Mouse (Mus musculus): Measurements from ENCODE around the gene Masp1. TPM values are rescaled to one million over a fixed set of nuclear protein-coding genes. Genes with fewer than 3 reads are reported as not detected.
A peak's percentile ranks its signal among the peaks of the same experiment; 100 is the strongest.

Masp1 gene
- polyA plus RNA-seq, 1 experiment from 2014 or later, result 0.26 TPM

DNA sequence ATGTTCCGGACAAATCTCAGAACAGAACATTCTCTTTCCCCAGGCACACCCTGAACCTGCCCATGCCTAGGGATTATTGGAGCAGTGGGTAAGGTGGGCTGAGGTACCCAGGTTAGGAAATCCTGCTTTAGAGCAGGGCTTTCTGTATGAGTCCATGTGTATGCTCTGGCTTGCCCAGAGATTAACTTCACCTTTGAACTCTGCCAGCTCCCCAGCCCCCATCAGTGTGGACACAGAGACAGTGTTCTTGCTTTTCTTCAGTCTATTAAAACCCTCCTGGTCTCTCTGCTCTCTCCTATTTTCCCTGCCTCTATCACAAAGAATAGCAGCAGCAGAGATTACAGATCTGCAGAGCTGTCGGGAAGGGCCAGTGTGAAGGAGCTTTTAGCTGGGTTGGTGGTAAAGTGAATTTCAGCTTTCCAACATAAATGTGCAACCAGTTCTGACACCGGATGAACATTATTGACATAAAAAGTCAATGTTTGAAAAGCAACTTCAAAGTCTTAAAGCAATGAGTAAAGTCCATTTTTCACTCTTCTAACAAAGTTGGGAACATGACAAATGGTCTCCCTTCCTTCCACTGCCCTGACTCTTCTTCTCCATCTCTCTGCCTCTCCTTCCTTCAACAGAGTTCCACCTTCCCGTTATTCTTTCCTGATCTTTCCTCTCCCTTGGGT, 56.8 kb downstream of the Masp1 start:
- no peak for DNase-seq (ENCODE audit: low spot score)

DNA sequence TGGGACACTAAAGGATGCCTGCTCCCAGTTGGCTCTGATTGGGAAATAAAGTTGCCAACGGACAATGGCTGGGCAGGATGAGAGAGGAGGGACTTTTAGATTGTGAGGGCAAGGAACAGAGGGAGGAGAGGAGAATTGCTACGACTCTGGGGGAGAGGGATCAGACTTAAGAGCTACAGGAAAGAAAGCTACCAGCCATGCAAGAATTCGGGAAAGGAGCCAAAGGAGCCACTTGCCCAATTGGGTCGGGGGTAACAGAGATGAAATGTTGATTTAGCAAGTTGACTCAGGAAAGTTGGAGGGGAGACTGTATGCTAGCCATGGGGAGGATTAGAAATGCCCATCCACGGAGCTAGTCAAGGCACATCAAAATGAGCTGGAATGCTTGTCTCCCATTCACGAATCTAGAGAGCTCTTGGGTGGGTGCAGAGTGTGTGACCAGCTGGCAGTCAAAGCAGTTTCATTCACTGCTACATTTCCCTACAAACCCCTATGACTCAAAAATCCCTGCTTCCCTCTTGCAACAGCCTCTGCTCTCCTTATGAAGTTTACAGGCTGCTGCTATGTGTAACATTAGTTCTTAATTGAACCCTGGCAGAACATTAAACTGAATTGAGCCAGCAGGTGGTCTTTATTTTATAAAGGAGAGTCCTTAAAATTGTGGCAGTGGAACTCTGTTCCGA, 61.6 kb downstream of the Masp1 start:
- no peak for DNase-seq (ENCODE audit: low spot score)

DNA sequence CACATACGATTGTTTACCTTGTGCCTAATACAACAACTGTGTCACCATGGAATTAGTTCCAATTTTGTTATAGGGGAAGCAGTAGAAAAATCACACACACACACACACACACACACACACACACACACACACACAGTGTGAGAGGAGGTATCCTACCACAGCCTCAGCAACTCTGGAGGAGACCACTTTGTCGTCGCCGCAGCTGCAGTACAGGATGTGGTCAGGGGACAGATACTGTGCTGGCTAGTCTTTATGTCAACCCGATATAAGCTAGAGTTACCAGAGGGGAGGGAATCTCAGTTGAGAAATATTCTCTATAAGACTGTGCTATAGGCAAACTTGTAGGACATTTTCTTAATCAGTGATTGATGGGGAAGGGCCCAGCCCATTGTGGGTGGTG, 63.3 kb downstream of the Masp1 start:
- peak; percentile 32 for DNase-seq (ENCODE audit: low spot score)

DNA sequence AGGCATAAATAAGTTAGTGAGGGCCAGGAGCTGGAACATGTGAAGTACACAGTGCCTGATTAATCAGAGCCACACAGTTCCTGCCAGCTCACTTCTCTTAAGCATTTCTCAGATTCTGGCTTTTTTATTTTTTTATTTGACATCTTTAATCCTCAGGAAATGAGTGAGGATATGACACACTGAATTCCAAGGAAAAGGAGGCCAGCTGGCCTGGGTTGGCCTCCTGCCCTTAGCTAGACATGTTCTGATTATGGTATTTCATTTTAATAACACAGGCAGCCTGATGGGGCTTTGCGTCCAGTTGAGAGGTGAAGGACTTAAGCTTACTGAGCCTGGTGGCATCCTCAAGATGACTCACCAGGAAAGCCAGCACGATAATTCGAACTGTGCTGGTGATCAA, 64.1 kb downstream of the Masp1 start:
- no peak for DNase-seq (ENCODE audit: low spot score)

DNA sequence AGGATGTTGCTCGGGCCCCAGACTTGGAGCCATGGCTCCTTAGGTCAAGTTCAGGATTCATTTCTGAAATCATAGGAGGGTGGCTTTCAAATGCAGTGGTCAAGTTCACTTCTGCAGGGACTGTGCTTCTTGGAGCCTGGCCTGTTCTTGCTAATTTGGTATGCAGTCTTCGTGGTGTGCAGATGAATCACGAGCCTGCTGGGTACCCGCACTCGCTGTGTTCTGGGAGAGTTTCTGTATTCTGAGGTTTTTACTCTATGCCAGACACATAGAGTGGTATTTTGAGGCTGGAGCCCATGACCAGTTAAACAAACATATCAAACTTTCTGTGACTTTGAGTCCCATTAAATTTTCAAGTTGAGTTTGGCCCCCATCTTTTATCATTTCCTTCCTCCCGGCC, 66.2 kb downstream of the Masp1 start:
- no peak for DNase-seq (ENCODE audit: low spot score)

DNA sequence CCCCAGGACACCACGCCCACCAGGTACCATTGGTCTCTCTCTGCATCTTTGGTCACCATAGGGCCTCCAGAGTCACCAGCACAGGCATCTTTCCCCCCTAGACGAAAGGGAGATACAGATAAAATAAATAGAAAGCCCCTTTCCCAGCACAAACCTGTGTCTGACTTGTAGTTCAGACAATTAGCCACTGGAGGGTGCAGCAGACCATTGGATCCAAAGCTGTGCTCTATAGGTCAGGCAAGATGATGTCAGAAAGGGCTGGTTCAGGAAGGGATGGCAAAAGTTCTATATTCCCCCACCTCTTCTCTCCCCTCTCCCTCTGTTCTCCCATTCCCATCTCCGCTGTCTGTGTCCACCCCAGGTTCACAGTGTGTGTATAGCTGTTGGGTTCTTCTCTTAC, 68.1 kb downstream of the Masp1 start:
- DNase-seq (ENCODE audit: low spot score), result peak; percentile 52

DNA sequence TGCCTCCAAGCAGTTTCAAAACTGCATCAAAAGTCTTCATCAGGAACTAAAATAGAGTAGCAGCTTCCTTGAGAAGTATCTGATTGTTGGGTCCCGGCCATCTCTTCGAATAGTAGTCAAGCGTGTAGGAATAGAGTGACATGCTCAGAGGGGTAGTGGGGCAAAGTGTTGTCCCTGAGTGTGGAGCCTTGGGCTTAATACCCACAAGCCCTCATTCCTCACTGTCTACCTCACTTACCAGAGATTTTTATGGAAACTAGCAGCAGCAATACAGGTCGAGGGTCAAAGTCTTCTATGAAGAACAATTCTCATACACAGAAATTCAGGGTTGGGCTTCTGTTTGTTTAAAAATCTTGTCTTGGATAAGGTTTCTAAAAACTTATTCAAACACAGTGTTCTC, 69.8 kb downstream of the Masp1 start:
- DNase-seq (ENCODE audit: low spot score), result no peak

DNA sequence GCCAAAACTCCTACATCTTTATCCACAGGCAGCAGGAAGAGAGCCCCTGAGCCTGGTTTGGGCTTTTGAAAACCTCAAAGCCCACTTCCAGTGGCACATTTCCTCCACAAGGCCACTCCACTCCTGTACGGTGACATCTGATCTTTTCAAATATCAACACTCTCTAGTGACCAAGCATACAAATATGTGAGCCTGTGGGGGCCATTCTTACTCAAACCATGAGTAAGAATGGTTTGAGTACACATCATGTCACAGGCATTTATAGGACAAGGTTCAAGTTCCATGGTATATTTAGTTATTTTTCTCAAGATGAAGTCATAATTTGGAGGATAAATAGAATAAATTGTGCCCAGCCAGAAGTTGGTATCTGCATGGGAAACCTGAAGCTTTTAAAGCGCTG, 70.7 kb downstream of the Masp1 start:
- no peak for DNase-seq (ENCODE audit: low spot score)

DNA sequence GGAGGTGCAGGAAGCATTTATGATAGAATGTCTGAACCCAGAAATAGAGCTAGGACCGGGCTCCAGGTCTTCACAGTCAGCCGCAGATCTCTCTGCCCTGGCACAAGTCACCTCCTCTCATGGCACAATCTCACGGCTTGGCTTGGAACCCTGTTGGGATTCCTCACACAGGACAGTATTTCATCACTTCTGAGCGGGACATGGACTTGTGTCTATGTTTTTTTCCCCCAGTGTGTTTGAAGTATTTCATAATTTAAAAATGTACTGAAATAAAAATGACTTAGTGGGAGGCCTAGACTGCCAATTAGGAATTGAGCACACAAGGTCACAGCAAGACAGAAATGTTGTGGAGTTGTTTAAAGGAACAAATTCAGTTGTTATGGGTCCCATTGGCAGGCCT, 76.4 kb downstream of the Masp1 start:
- DNase-seq (ENCODE audit: low spot score), result no peak

DNA sequence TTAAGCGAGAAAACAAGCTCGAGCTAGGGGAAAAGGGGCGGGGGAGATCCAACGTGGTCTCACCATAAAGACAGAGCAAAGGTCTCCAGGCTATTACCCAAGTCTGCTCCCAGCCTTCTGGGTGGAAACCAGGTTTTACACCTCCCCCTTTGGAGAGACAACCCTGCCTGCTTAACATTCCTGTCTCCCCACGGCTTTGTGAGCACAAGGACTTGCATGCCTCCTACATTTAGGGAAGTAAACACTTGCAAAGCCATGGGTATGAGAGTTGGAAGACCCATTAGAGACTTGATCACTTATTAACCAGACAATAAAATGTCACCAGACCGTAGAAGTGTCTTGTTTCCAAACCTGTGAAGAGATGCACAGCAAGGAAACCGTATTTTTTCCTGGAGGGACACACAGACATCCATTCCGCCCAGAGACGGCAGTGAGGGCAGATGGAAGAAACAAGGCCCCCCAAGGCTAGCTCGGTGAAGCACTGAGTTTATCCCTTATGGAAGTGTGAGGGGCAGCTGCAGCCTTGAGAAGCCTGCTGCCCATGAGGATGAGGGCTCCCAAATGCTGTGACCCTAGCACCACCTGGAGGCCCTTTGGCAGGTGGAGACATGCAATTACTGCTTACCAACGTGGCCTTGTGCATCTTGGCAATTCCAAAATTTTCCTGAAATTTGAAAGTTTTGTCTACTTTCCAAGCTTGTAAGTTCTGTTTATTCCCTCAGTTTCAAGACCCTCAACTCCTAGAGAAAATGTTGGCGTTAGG, 83.0 kb downstream of the Masp1 start:
- peak; percentile 27 for DNase-seq (ENCODE audit: low spot score)

DNA sequence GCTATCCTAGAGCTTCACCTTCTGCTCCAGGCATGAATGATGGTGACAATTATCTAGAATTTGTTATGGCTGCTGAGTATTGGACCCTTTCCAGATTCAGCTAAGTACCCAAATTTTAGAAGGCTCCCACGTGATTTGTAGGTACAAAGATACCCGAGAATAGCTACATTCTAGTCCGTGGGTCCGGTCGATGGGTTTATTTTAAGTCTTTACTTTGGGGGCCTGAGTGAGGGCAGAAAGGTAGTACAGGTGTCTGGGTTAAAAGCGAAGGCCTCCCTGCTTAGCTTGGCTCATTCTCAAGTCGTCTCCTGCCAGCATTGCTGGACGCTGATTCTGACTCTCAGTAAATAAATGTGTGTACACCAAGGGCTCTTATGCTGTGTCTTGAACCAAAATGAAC, 90.6 kb downstream of the Masp1 start:
- no peak for DNase-seq (ENCODE audit: low spot score)

DNA sequence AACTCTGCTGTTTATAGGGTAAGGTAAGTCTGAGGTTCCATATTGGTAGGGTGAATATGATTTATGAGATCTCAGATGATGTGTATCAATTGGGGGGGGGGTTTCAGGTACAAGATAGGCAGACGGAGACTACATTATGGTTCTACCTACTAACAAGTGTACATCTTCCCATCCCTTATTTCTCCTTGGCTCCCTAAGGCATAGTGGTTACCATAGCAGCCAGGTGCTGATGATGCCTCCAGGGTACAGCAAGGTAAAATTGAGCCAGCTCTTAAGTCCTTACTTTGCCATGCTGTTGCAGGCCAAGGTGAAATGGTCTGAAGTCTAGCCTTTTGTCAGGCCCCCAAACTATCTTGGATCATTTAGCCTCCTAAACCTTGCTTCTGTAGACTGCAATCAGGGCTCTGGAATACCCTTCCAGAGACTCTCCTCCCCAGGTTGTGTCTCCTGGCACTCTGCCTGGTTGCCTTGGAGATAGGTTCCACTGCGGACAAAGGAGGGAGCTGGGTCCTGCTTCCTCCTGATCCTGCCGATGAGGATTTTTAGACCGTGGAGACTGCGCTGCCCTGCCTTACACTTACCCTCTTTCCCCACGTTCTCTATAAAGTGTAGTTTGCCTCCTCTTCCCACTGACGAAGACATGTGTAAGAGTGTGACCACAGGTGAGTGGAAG, 91.8 kb downstream of the Masp1 start, which contains the start of gene Rtp1:
Gene Rtp1, plus strand, starts transcription at position 487 of the 673 bp plus-strand sequence.
- DNase-seq (ENCODE audit: low spot score), result no peak

DNA sequence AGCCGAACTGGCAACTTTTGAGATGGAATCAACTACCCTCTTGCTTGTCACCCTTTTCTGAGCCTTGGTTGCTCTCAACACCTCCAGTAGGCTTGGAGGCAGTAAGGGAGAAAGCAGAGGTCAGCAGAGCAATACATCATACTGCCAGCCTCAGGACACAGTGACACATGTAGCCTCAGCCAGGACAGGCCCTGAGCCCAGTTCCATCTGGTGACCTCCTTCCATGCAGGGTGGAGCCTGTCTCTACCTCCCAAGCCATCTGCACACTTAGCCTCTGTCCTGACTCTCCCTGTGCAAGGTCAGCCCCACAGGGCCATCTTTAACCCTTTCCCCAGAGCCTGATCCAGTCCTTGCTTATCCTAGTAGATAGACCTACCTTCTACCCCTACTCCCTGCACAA, 92.9 kb downstream of the Masp1 start:
- no peak for DNase-seq (ENCODE audit: low spot score)

DNA sequence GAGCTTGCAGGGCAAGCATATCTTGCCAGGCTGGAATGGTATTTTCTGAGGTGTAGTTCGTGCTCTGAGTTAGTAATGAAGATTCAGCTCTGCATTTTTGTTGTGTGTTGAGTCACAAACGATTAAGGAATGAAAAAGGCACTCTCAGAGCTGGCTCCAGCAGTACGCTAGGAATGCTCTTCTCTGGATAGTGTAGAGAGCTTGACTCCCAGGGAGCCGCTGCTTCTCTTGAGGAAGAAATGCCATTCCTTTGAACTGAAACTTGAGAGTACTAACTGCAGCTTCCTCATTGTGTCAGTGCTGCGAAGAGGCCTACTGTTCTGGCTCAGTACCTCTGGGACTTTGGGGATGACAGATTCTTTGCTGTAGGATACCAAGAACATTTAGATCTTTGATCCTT, 96.8 kb downstream of the Masp1 start:
- no peak for DNase-seq (ENCODE audit: low spot score)

DNA sequence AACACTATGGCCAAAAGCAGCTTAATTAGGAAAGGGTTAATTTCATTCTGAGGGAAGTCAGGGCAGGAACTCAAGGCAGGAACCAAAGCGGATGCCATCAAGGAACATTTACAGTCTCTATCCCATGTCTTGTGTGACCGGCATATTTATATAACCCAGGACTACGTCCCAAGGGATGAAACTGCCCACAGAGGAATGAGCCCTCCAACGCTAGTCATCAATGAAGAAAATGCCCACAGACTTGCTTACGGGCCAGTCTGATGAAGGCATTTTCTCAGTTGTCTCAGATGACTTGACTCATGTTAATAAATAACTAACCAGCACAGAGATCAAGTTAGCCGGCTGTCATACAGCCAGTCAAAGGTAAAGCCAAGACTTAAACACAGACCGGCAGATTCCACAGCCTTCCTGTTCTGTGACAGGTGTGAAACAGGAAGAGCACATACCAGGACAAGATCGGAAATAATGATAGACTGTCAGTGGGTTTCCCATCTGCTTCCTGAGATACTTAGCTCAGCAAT, 101.0 kb downstream of the Masp1 start:
- no peak for DNase-seq (ENCODE audit: low spot score)

DNA sequence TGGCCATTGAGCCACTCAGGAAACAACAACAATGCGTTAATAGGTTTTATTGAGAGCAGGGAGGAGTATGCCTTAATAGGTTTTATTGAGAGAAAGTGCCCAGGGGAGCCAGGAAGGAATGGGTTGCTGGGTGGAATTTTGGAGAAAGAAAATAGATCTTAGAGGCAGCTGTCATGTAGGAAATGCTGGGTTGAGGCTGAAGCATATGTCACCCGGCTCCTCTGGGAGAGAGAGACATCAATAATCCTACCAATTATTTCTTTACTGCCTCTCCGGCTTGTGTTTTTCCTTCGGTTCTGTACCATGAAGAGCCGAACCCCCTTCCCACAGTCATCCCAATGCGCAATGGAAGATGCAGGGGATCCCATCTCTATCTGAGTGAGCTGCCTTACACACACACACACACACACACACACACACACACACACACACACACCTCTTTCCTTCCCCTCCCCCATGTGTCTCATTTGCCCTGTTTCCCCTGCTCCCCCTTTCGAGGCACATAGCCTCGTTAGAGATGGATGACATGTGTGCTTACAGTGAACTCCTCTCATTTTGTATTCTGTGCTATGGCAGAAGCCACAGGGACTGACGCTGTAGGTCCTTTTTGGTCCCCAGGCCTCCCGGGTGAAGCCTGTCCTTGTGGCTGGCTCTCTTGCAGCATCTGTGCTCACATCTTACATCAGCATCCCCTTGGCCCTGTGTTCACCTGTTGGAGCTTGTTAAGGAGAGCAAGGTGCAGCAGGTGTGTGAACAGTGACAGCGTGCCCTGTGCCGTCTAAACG, 103.0 kb downstream of the Masp1 start:
- DNase-seq (ENCODE audit: low spot score), result no peak

DNA sequence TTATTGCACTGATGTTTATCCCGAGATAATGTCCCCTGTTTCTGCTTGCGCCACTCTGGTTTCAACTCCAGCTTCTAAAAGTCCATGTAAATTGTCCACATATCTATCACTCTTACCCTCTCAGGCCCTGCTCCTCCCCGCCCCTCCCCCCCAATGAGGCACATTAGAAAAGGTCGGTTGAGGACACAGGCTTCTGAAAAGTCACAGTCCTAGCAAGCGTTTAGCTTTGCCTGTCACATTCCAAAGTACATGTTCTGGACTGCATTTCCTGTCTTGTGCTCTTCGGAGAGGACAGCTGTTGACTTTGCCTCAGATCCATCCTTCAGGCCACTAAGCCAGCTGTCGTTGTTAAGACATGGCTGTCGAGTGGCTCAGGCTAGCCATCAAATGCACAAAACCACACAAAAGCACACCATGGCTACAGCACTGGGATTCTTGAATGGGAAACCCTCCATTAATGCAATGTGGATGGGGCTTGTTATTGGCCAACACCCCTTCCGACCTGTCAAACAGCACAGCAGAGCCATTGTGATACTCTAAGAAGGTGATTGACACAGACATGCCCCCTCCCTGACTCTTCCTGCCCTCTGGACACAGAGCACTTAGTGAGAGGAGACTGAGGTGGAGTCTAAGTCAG, 103.8 kb downstream of the Masp1 start:
- no peak for DNase-seq (ENCODE audit: low spot score)

DNA sequence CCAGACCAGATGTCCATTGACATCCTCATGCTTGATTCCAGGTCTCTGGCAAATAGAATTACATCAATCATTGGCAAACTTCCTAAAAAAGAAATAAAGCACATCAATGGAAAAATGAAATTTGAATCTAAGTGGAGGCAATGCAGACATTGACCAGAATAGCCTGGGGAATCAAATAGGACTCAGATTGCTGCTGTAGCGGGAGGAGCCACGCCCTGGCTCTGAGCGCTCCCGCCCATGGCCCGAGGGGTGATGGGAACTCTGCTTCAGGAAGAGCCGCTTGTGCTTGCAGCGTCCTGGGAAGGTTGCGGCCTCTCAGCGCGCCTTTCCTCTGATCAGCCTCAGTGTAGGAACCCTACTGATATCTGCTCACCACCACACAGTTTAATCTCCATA, 104.4 kb downstream of the Masp1 start:
- DNase-seq (ENCODE audit: low spot score), result no peak

DNA sequence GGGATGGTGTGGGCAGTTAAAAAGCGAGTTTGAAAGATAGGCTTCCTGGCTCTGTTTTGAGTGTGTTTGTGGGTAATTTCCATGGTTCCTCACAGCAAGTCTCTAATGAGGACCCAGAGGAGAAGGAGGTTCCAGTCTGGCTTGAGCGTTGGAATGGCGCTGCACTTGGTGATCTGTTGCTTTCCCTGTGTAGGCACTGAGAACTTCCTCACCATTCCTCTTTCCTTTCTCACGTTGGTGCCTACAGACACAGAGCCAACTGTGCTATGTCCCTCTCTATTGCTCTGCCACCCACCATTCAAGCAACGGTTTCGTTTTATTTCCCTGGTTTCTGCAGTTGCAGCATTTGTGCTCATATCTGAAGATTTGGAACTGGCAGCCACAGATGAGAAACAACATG, 107.7 kb downstream of the Masp1 start:
- DNase-seq (ENCODE audit: low spot score), result no peak

DNA sequence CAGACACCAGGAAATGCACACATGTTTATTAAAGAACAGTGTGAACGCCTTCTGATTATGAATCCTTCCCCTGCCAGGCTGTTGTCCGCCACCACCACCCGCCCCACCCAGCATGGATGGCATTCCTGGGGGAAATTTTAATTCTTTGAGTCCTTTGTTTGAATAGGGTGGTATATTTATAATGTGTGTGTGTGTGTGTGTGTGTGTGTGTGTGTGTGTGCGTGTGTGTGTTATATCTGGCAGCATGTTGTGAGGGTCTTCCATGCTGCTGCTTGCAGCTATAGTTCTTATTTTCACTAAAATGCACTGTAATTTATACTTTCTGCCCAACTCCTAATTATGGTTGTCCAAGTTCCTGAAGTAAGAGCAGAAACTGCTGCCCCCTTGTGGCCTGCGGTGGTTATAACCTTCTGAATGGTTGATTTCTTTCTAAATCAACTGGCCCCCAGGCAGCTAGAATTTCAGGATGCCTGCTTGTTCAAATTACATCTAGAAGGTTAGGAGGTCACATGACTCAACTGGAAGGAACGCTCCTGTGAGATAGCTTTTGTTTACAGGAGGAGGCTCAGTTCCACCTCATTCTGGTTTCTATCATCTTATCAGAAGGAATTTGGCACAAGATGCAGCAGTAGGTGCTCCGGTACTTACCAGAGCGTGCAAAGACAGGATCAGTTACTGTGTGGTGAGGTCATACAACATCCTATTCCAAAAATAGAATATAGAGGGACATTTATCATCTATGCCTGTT, 117.4 kb downstream of the Masp1 start:
- peak; percentile 80 for DNase-seq (ENCODE audit: low spot score)
